In genomic region chr7:101735297-101735696, GRCm38 (mm10) we compare ENCODE assay signal across 16 mouse cellular contexts.
"Had no signal": no experiment of that assay in that cellular context is flagged by ENCODE, and none has a peak within 500 bp of the region (broad histone marks: within the 10 kb centered on the region; RNA-seq: fewer than 3 reads in every experiment).

No protein-coding gene starts in this region.

- H3K9ac ChIP-seq: lung, embryonic 14.5 days; neural tube, embryonic 12.5 days; stomach, embryonic 15.5 days had no signal

- DNase-seq: kidney, adult 9 months; kidney, postnatal 36 days; left cerebral cortex, postnatal 4 days; lung, embryonic 14.5 days; lung, postnatal 10 days; lung, postnatal 4 days; midbrain, embryonic 14.5 days; right cerebral cortex, postnatal 14 days had no signal

- H3K27me3 ChIP-seq: neural tube, embryonic 12.5 days; stomach, embryonic 15.5 days had no signal

- ATAC-seq: intestine, postnatal 0 days had no signal

- H3K4me1 ChIP-seq: stomach, embryonic 15.5 days had no signal

- H3K36me3 ChIP-seq: midbrain, embryonic 10.5 days; neural tube, embryonic 12.5 days; stomach, embryonic 15.5 days had no signal

- H3K4me3 ChIP-seq: layer of hippocampus, adult 2 months; midbrain, embryonic 10.5 days; myocyte; neural tube, embryonic 12.5 days; stomach, embryonic 15.5 days had no signal

- H3K4me2 ChIP-seq: liver, embryonic 11.5 days; lung, embryonic 14.5 days; neural tube, embryonic 12.5 days; stomach, embryonic 15.5 days had no signal

- H3K9me3 ChIP-seq: midbrain, embryonic 10.5 days; neural tube, embryonic 12.5 days; stomach, embryonic 15.5 days had no signal

- H3K27ac ChIP-seq: kidney, postnatal 0 days; layer of hippocampus, adult 2 months; midbrain, embryonic 10.5 days; neural tube, embryonic 12.5 days; stomach, embryonic 15.5 days had no signal
